Mouse (Mus musculus): ENCODE results near the gene Uroc1. TPM values are rescaled to one million over a fixed set of nuclear protein-coding genes. Genes with fewer than 3 reads are reported as not detected.

Gene Uroc1
- total and polyA plus RNA-seq, 3 experiments, result not detected

- peaks cover 36% of the 10 kb centered on the region for H3K27me3 ChIP-seq (replicated peaks)
- TF ChIP-seq TCF12 (IDR thresholded peaks at IDR 0.05; ENCODE audit: low read depth, low read length) (no peak), ZMIZ1 (IDR thresholded peaks at IDR 0.05; ENCODE audit: low read depth, low read length) (no peak), ELF1 (IDR thresholded peaks at IDR 0.05; ENCODE audit: low read depth, low read length) (no peak), MAX (IDR thresholded peaks at IDR 0.05; ENCODE audit: low read length) (no peak), SMC3 (IDR thresholded peaks at IDR 0.05; ENCODE audit: low read depth, low read length) (no peak), NRF1 (IDR thresholded peaks at IDR 0.05; ENCODE audit: low read depth, low read length) (no peak), PAX5 (IDR thresholded peaks at IDR 0.05; ENCODE audit: low read length) (no peak), ETS1 (conservative IDR thresholded peaks at IDR 0.05; ENCODE audit: low read depth, low read length) (no peak)
- in situ Hi-C loops (cut with MboI; ENCODE audit: low pct_ligation_motif_present, low pct_unique_long_range_greater_than_20kb, low sequenced_read_pairs) (loop anchor here (10.0 kb wide), 1 partner anchor 635 kb away; no protein-coding TSS in a partner anchor), dilution Hi-C loops (cut with MboI; ENCODE audit: extremely low pct_ligation_motif_present, extremely low pct_unique_long_range_greater_than_20kb, low sequenced_read_pairs) (no loop called here)
- H3K36me3 ChIP-seq (replicated peaks in 1 of 2; ENCODE audit: control insufficient read depth in 1 of 2, insufficient read depth in 1 of 2, low read length in 1 of 2), result no peaks in the 10 kb centered on the region
- no peaks in the 10 kb centered on the region for H3K4me1 ChIP-seq (ENCODE audit: control insufficient read depth in 1 of 2, insufficient read depth in 2 of 2)
- no peak overlapping the region for H3K4me2 ChIP-seq (ENCODE audit: insufficient read depth, low read depth, poor library complexity, severe bottlenecking)
- H3K79me2 ChIP-seq (replicated peaks; ENCODE audit: control insufficient read depth, extremely low read depth, insufficient read depth, poor library complexity, severe bottlenecking), result no peaks in the 10 kb centered on the region
- no peak overlapping the region for H3K4me3 ChIP-seq (replicated peaks in 1 of 3; ENCODE audit: low read depth in 2 of 3, low read length in 2 of 3, poor library complexity in 1 of 3)
- no peak for DNase-seq (ENCODE audit: extremely low read depth)
- H3K9ac ChIP-seq (ENCODE audit: insufficient read depth, low read depth), result no peak overlapping the region
- H3K9me3 ChIP-seq (replicated peaks; ENCODE audit: low read length), result peaks cover 6% of the 10 kb centered on the region
- no peak overlapping the region for H3K27ac ChIP-seq (ENCODE audit: insufficient read depth, low read depth)
Observed at GRCm38 (mm10) chr6:90319475-90320191, 13.5 kb upstream of the Uroc1 start.

GRCm38 (mm10) chr6:90320429-90320828 is 12.7 kb upstream of the Uroc1 start:
- no peak overlapping the region for H3K27ac ChIP-seq (ENCODE audit: insufficient read depth, low read depth)
- H3K4me3 ChIP-seq (replicated peaks in 1 of 3; ENCODE audit: low read depth in 2 of 3, low read length in 2 of 3, poor library complexity in 1 of 3), result no peak overlapping the region
- H3K4me2 ChIP-seq (ENCODE audit: insufficient read depth, low read depth, poor library complexity, severe bottlenecking), result no peak overlapping the region
- in situ Hi-C loops (cut with MboI; ENCODE audit: low pct_ligation_motif_present, low pct_unique_long_range_greater_than_20kb, low sequenced_read_pairs), result loop anchor here (10.0 kb wide), 1 partner anchor 636 kb away; no protein-coding TSS in a partner anchor
- DNase-seq (ENCODE audit: extremely low read depth), result no peak
- peaks cover 6% of the 10 kb centered on the region for H3K9me3 ChIP-seq (replicated peaks; ENCODE audit: low read length)
- dilution Hi-C loops (cut with MboI; ENCODE audit: extremely low pct_ligation_motif_present, extremely low pct_unique_long_range_greater_than_20kb, low sequenced_read_pairs), result no loop called here
- H3K9ac ChIP-seq (ENCODE audit: insufficient read depth, low read depth), result no peak overlapping the region
- H3K27me3 ChIP-seq (replicated peaks), result peaks cover 44% of the 10 kb centered on the region
- no peaks in the 10 kb centered on the region for H3K79me2 ChIP-seq (replicated peaks; ENCODE audit: control insufficient read depth, extremely low read depth, insufficient read depth, poor library complexity, severe bottlenecking)
- no peak for TF ChIP-seq ZNF384 (IDR thresholded peaks at IDR 0.05; ENCODE audit: low read depth, low read length)
- no peak for TF ChIP-seq PAX5 (IDR thresholded peaks at IDR 0.05; ENCODE audit: low read length)
- TF ChIP-seq GABPA (IDR thresholded peaks at IDR 0.05; ENCODE audit: insufficient replicate concordance, low read depth, low read length), result no peak
- TF ChIP-seq USF2 (conservative IDR thresholded peaks at IDR 0.05; ENCODE audit: low read depth, low read length), result no peak
- no peak for TF ChIP-seq E2F4 (IDR thresholded peaks at IDR 0.05; ENCODE audit: insufficient replicate concordance, low read depth, low read length)
- TF ChIP-seq IRF4 (IDR thresholded peaks at IDR 0.05; ENCODE audit: low read depth, low read length), result no peak
- no peaks in the 10 kb centered on the region for H3K36me3 ChIP-seq (replicated peaks in 1 of 2; ENCODE audit: control insufficient read depth in 1 of 2, insufficient read depth in 1 of 2, low read length in 1 of 2)
- peaks cover 0 to 2% of the 10 kb centered on the region in 2 experiments; a peak in 1 of 4 replicates for H3K4me1 ChIP-seq (ENCODE audit: control insufficient read depth in 1 of 2, insufficient read depth in 2 of 2)
